ENCODE assay signal across 8 mouse cellular contexts in the genomic region with DNA sequence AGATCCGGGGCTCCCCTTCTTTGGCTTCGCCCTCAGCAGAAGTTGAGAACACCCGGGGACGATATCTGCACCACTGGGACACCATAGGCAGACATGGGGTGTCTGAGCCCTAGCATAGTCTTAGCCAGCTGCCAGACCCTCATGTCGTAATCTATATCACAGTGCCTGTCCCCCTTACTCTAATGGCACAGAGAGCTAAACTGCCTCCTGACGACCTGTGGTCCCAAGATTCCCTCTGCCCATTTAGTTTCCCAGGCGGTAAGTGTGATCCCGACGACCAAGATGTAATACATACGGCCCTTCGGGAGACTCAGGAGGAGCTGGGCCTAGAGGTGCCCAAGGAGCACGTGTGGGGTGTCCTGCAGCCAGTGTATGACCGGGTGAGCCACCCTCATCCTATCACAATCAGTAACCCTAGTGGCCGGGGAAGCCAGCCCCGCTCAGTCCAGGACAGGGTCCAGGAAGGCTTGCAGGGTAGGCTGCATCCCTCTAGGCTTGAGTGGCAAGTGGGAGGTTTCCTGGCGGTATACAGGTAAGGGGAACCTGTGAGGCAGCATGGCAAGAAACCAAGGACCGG. TPM values are rescaled to one million over a fixed set of nuclear protein-coding genes. Genes with fewer than 3 reads are reported as not detected.
DNase-seq lines count a peak whose midpoint lies in the region; ATAC-seq and TF ChIP-seq lines count a peak whose summit lies in the region.

No protein-coding gene starts in this region.

- no peak for TF ChIP-seq POLR2A in bone marrow, adult 2 months (IDR thresholded peaks at IDR 0.05; ENCODE audit: borderline replicate concordance, control insufficient read depth, low read depth, low read length)

- H3K4me3 ChIP-seq in kidney, embryonic 14.5 days (ENCODE audit: low read length) = peak overlapping the region; percentile 76
- H3K4me3 ChIP-seq in bone marrow, adult 2 months (replicated peaks; ENCODE audit: control insufficient read depth, low read depth, low read length) = peak overlapping the region; percentile 85
- H3K4me3 ChIP-seq in hindbrain, embryonic 15.5 days = peak overlapping the region; percentile 63
- H3K4me3 ChIP-seq in midbrain, embryonic 13.5 days (replicated peaks) = peak overlapping the region; percentile 71

- no peak for TF ChIP-seq CTCF in bone marrow, adult 2 months (IDR thresholded peaks at IDR 0.05; ENCODE audit: control insufficient read depth, insufficient read depth, low read length)

- WGBS in kidney, embryonic 14.5 days = 14% methylated on average over 17 of the region's 17 CpGs
- 29% methylated on average over 17 of the region's 17 CpGs for WGBS in bone marrow, adult 2 months
- WGBS in hindbrain, embryonic 15.5 days = 14% methylated on average over 17 of the region's 17 CpGs
- 20% methylated on average over 17 of the region's 17 CpGs for WGBS in midbrain, embryonic 13.5 days

- no peaks in the 10 kb centered on the region for H3K27me3 ChIP-seq in kidney, embryonic 14.5 days (ENCODE audit: control insufficient read depth, insufficient read depth, low read length)
- no peaks in the 10 kb centered on the region for H3K27me3 ChIP-seq in hindbrain, embryonic 15.5 days
- H3K27me3 ChIP-seq in midbrain, embryonic 13.5 days = peaks cover 3% of the 10 kb centered on the region

- peak overlapping the region; percentile 85 for H3K9ac ChIP-seq in kidney, embryonic 14.5 days (ENCODE audit: low read depth, low read length)
- H3K9ac ChIP-seq in hindbrain, embryonic 15.5 days = peak overlapping the region; percentile 80
- peak overlapping the region; percentile 88 for H3K9ac ChIP-seq in midbrain, embryonic 13.5 days (replicated peaks)

- H3K36me3 ChIP-seq in kidney, embryonic 14.5 days (ENCODE audit: control insufficient read depth, insufficient read depth, low read length) = peaks cover 3% of the 10 kb centered on the region
- peaks cover 3% of the 10 kb centered on the region for H3K36me3 ChIP-seq in hindbrain, embryonic 15.5 days
- peaks cover 13% of the 10 kb centered on the region for H3K36me3 ChIP-seq in midbrain, embryonic 13.5 days

- no peaks in the 10 kb centered on the region for H3K9me3 ChIP-seq in kidney, embryonic 14.5 days (ENCODE audit: control insufficient read depth, low read length)
- no peaks in the 10 kb centered on the region for H3K9me3 ChIP-seq in hindbrain, embryonic 15.5 days
- H3K9me3 ChIP-seq in midbrain, embryonic 13.5 days = no peaks in the 10 kb centered on the region

- H3K27ac ChIP-seq in kidney, embryonic 14.5 days (ENCODE audit: low read depth, low read length) = peak overlapping the region; percentile 93
- H3K27ac ChIP-seq in bone marrow, adult 2 months (ENCODE audit: control insufficient read depth, insufficient read depth, low read depth, low read length, poor library complexity) = peak overlapping the region; percentile 96
- peak overlapping the region; percentile 96 for H3K27ac ChIP-seq in hindbrain, embryonic 15.5 days (replicated peaks)
- peak overlapping the region; percentile 97 for H3K27ac ChIP-seq in midbrain, embryonic 13.5 days

- peaks cover 32% of the 10 kb centered on the region for H3K4me1 ChIP-seq in kidney, embryonic 14.5 days (ENCODE audit: control insufficient read depth, insufficient read depth, low read length)
- peaks cover 2% of the 10 kb centered on the region for H3K4me1 ChIP-seq in bone marrow, adult 2 months (ENCODE audit: control insufficient read depth, insufficient read depth, low read length)
- peaks cover 24% of the 10 kb centered on the region for H3K4me1 ChIP-seq in hindbrain, embryonic 15.5 days (replicated peaks)
- peaks cover 19% of the 10 kb centered on the region for H3K4me1 ChIP-seq in midbrain, embryonic 13.5 days (replicated peaks)

- 0 out of 2 replicates have a peak, but pooled peaks have one; percentile 4 for ATAC-seq in kidney, embryonic 14.5 days (ENCODE audit: low FRiP score, low TSS enrichment)
- peak; percentile 5; the same call in 1 of the 2 replicates for ATAC-seq in hindbrain, embryonic 15.5 days (ENCODE audit: low FRiP score, low read depth)
- ATAC-seq in midbrain, embryonic 13.5 days = peak; percentile 46

- H3K4me2 ChIP-seq in kidney, embryonic 14.5 days (replicated peaks; ENCODE audit: low read depth, low read length) = peak overlapping the region; percentile 92
- peak overlapping the region; percentile 81 for H3K4me2 ChIP-seq in hindbrain, embryonic 15.5 days
- peak overlapping the region; percentile 86 for H3K4me2 ChIP-seq in midbrain, embryonic 13.5 days (replicated peaks)

- no peak for DNase-seq in kidney, adult 11 months
- DNase-seq in spleen, adult 18-20 months = no peak
- no peak for DNase-seq in urinary bladder, adult 2 months (ENCODE audit: low spot score)
- DNase-seq in frontal cortex, postnatal 36 days (ENCODE audit: low spot score in 2 of 2) = no peak

RNA-seq across cellular contexts. Expression of a gene that starts 0.6 kb away (rescaled TPM):
- 2.5 and 2.7 TPM in 2 replicates for polyA plus RNA-seq in kidney, embryonic 14.5 days (2014; fragmentation: Nextera tagmentation; extraction: Ambion mirVana)
- 1.7 and 2.0 TPM in 2 replicates for polyA plus RNA-seq in bone marrow, adult 2 months (2011; ENCODE audit: insufficient read depth, insufficient read length, low replicate concordance, missing spikeins)
- 5.1 and 5.5 TPM in 2 replicates for polyA plus RNA-seq in hindbrain, embryonic 15.5 days (2015; fragmentation: Nextera tagmentation; extraction: Ambion mirVana)
- 4.9 and 5.5 TPM in 2 replicates for polyA plus RNA-seq in midbrain, embryonic 13.5 days (2015; fragmentation: Nextera tagmentation; extraction: Ambion mirVana)
- 3.2 and 3.6 TPM in 2 replicates for polyA plus RNA-seq in urinary bladder, adult 2 months (2012; rRNA removed)

RNA-seq across cellular contexts. Expression of a gene that starts 0.7 kb away (rescaled TPM):
- 37.6 and 38.5 TPM in 2 replicates for polyA plus RNA-seq in kidney, embryonic 14.5 days (2014; fragmentation: Nextera tagmentation; extraction: Ambion mirVana)
- polyA plus RNA-seq in bone marrow, adult 2 months (2011; ENCODE audit: insufficient read depth, insufficient read length, low replicate concordance, missing spikeins) = 9.7 and 18.1 TPM in 2 replicates
- polyA plus RNA-seq in hindbrain, embryonic 15.5 days (2015; fragmentation: Nextera tagmentation; extraction: Ambion mirVana) = 25.8 and 26.5 TPM in 2 replicates
- 25.2 and 26.4 TPM in 2 replicates for polyA plus RNA-seq in midbrain, embryonic 13.5 days (2015; fragmentation: Nextera tagmentation; extraction: Ambion mirVana)
- 5.1 and 7.5 TPM in 2 replicates for polyA plus RNA-seq in urinary bladder, adult 2 months (2012; rRNA removed)

RNA-seq across cellular contexts. Expression of a gene that starts 2.1 kb away (rescaled TPM):
- 4.5 and 5.8 TPM in 2 replicates for polyA plus RNA-seq in kidney, embryonic 14.5 days (2014; fragmentation: Nextera tagmentation; extraction: Ambion mirVana)
- polyA plus RNA-seq in bone marrow, adult 2 months (2011; ENCODE audit: insufficient read depth, insufficient read length, low replicate concordance, missing spikeins) = 5.2 and 7.8 TPM in 2 replicates
- 5.9 and 6.4 TPM in 2 replicates for polyA plus RNA-seq in hindbrain, embryonic 15.5 days (2015; fragmentation: Nextera tagmentation; extraction: Ambion mirVana)
- polyA plus RNA-seq in midbrain, embryonic 13.5 days (2015; fragmentation: Nextera tagmentation; extraction: Ambion mirVana) = 5.1 and 7.8 TPM in 2 replicates
- polyA plus RNA-seq in urinary bladder, adult 2 months (2012; rRNA removed) = 9.9 and 11.1 TPM in 2 replicates

RNA-seq across cellular contexts. Expression of a gene that starts 8.5 kb away (rescaled TPM):
- 0.74 and 1.1 TPM in 2 replicates for polyA plus RNA-seq in kidney, embryonic 14.5 days (2014; fragmentation: Nextera tagmentation; extraction: Ambion mirVana)
- not detected in 2 replicates for polyA plus RNA-seq in bone marrow, adult 2 months (2011; ENCODE audit: insufficient read depth, insufficient read length, low replicate concordance, missing spikeins)
- 0.31 and 0.40 TPM in 2 replicates for polyA plus RNA-seq in hindbrain, embryonic 15.5 days (2015; fragmentation: Nextera tagmentation; extraction: Ambion mirVana)
- not detected in 2 replicates for polyA plus RNA-seq in midbrain, embryonic 13.5 days (2015; fragmentation: Nextera tagmentation; extraction: Ambion mirVana)
- polyA plus RNA-seq in urinary bladder, adult 2 months (2012; rRNA removed) = 0.03 TPM in 1 of 2 replicates, not detected in the other

RNA-seq across cellular contexts. Expression of a gene that starts 11.6 kb away (rescaled TPM):
- polyA plus RNA-seq in kidney, embryonic 14.5 days (2014; fragmentation: Nextera tagmentation; extraction: Ambion mirVana) = 214 and 223 TPM in 2 replicates
- polyA plus RNA-seq in bone marrow, adult 2 months (2011; ENCODE audit: insufficient read depth, insufficient read length, low replicate concordance, missing spikeins) = 61.7 and 118 TPM in 2 replicates
- polyA plus RNA-seq in hindbrain, embryonic 15.5 days (2015; fragmentation: Nextera tagmentation; extraction: Ambion mirVana) = 244 and 247 TPM in 2 replicates
- 203 and 210 TPM in 2 replicates for polyA plus RNA-seq in midbrain, embryonic 13.5 days (2015; fragmentation: Nextera tagmentation; extraction: Ambion mirVana)
- polyA plus RNA-seq in urinary bladder, adult 2 months (2012; rRNA removed) = 157 and 167 TPM in 2 replicates
